Mouse (Mus musculus): Measurements from ENCODE around the gene Pax5.

DNA sequence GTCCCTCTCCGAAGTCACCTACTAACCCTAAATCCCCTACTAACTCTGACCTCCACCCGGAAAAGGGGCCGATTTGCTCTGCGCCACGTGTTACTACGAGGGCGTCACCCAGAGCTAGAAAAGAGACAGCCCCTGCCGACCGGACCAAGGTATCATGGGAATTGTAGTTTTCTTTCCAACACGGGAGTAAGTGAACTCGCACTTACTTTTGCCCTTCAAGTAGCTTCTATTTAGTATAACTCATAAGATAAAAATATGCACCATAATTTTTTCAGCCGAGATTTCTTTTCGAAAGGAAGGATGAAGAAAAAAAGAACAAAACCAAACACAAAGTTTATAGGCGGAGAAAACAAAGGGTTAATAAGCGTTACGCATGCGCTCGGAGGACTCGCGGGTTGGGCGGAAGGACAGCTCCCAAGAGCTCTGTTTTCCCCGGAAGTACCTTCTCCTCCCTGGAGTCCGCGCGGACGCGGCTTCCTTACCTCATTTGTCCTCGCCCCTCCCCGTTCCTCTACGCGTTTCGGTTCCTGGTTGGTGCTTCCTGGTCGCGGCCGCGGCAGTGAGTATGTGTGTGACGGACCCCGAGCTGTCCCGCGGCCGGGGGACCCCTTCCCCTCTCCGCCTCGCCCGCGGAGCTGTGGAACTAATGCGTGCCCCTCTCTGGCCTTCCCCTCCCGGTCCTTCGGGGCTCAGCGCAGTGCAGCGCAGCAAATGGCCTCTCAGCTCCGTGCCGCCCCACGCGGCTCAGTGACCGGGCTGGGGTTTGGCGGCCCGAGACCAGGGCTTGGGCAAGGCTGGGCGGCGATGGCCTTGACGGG is 46.1 kb upstream of the Pax5 start:
- TF ChIP-seq CTCF (IDR thresholded peaks at IDR 0.05; ENCODE audit: control insufficient read depth, insufficient read depth, insufficient read length) (no peak), MAX (IDR thresholded peaks at IDR 0.05) (peak; percentile 87), FOSL1 (IDR thresholded peaks at IDR 0.05; ENCODE audit: insufficient read depth, low read length, poor library complexity, severe bottlenecking) (no peak), CEBPB (IDR thresholded peaks at IDR 0.05; ENCODE audit: low read depth) (no peak), MYOG (IDR thresholded peaks at IDR 0.05; ENCODE audit: control insufficient read depth, extremely low read depth, insufficient read length) (no peak), USF1 (IDR thresholded peaks at IDR 0.05; ENCODE audit: low read depth) (peak; percentile 93)
